Mouse (Mus musculus) gastrocnemius, postnatal 36 days (tissue): ENCODE data around the gene Edar. TPM values are rescaled to one million over a fixed set of nuclear protein-coding genes. Genes with fewer than 3 reads are reported as not detected.

Source experiments
- DNase-seq, 2 experiments: peaks; one replicate each; pipeline ENCODE4 v3.0.0; 2022
- intact Hi-C: fragments of 180-260 bp; cut with DNase I; formaldehyde crosslinking; loops from one replicate; pipeline ENCODE4 v1.15.1; 2025
- total RNA-seq, 2 experiments: library from RNA; stranded (reverse); gene quantifications; 2 replicates each; pipeline ENCODE4 v1.2.3; 2021

The Edar gene
- total RNA-seq, 2 experiments from 2014 or later: 0.15 TPM; not detected in 1

DNA sequence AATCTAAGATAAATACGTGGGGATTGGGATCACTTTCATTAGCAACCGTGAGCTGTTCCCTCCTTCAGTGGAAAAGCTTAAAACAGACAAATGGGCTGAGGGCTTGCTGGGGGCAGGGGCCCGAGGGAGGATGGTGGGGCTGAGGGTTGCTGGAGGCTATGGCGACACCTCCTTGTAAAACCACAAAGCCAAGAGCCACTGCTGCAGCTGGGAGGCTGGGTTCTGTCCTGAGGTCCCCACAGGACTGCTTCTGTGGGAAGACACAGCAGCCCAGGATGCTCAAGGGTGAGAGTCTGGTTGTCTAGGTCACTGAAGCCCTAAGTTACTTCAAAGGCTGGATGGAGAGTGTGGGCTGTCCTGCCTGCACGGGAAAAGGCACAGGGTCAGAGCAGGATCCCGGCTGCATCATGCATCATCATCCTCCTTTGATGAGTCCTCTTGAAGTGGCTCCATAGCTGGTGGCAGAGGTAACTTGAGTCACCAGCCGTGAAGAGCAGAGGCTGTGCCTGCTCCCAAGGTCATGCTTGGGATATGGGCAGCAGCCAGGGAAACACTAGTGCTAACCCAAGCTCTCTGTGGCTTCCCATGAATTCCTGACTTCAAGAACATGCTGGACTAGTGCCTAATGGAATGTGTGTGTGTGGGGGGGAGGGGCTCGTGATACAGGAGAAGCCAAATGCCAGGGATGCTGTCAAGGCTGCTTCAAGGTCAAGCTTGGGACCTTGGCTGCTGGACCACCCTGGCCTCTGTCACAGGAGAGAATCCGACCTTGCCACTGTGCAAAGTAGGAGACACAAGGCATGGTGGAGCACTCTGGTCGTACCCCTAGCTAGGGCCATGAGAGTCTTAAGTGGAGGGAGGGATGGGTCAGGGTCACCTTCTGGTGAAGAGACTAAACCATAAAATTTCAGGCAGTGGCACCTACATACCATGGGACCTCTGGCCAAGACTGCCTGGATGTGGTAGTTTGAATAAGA is 22.7 kb downstream of the Edar start:
- intact Hi-C loops: no loop called here
- DNase-seq: no peak

DNA sequence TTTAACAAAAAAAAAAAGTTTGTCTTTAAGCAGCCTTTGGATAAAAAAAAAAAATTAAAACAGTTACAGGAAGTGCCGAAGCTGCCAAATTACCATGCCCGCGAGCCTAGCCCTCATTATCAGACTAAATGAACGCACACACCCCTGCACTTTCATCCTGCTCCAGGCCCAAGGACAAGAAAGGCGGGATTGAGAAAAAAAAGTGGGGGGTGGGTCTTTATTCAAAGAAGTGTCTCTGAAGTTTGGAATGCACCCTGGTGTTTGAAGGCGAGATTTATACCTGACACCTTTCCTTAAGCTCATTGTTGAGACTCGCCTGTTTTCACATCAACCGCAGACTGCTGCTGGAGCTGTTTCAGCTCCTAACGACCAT is 23.4 kb downstream of the Edar start:
- intact Hi-C loops: no loop called here
- DNase-seq: no peak

DNA sequence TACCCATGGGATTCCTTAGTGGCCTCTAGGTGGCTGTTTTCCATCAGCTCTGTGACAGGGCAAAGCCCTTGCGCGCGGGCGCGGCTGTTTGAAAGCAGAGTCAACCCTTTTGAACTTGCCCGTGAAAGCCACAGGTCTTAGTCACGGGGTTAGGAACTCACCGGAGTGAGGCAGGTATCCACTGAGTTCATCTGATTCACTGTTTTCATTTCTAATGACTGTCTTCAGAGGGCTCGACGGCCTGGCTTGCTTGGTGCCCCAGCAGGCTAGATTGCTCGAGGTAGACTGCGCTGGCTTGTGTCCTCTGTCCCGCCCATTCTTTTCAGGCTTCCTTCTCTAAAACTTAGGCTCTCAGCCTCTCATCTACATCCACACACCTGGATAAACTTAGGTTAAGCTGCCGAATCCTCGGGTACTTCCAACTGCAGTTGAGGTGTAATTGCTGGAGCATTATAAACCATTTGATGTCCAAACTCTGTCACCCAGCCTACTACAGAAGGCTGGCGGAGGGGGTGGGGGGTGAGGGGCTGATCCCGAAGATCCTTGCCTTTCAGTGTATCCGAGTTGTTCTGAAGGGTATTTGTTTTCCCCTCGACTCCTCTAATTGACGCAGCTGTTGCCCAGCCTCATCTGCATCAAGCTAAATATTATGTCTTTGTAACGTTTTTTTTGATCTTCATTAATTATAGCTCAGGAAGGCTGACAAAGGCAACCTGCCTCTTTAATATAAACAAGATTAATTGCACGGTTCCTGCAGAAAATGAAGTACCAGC is 24.0 kb downstream of the Edar start:
- intact Hi-C loops: no loop called here
- DNase-seq: no peak

DNA sequence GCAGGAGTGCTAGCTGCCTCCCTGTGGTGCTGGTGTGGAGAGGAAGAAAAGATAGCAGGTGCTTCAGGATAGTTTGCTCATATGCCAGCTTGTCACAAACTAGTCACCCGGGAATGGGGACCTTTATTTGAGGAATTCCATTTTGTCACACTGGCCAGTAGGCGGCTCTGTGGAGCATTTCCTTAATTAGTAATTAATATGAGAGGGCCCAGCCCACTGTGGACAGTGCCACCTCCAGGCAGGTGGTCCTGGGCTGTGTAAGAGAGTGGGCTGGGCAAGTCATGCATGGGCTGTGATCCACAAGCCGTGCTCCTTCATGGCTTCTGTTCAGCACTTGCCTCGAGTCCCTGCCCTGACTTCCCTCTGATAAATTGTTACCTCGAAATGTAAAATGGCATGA is 26.7 kb downstream of the Edar start:
- intact Hi-C loops: no loop called here
- no peak for DNase-seq

DNA sequence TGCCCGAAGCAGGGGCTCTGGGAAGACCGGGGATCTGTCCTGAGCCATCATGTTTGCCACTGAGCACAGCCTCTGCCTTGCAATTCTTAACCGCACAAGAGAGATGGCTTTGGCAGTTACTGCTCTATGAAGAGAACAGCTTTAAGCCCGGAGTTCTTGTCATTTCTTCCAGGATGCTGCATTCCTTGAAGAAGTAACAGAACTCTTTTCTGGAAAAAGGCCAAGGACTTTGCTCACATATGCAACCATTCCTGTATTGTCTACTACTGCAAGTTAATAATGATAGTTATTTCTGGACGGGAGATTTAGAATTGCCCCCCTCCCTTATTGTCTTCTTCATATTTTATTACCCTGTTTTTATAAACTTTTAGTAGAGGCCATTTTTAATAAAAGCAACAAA is 30.8 kb downstream of the Edar start:
- intact Hi-C loops: no loop called here

DNA sequence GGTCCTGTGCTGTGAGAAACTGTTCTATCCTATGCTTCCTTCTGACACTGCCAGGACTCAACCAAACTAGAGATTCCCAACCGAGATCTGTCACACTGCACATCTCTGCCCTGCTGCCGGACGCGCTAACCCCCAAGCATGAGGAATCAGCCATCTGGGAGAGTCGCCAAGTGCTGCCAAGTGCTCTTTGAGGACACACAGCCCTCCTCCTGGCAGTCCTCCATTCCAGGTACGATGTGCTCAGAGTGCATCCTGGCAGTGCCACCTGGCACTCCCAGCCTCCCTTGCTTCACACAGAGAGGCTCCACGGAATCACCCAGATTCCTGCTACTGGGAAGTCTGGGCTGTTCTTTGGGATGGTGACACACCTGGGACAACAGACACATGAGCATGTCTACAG is 31.3 kb downstream of the Edar start:
- DNase-seq: no peak
- intact Hi-C loops: no loop called here

More for the DNA sequence above, 30.8 kb downstream of the Edar start:
- DNase-seq: no peak

DNA sequence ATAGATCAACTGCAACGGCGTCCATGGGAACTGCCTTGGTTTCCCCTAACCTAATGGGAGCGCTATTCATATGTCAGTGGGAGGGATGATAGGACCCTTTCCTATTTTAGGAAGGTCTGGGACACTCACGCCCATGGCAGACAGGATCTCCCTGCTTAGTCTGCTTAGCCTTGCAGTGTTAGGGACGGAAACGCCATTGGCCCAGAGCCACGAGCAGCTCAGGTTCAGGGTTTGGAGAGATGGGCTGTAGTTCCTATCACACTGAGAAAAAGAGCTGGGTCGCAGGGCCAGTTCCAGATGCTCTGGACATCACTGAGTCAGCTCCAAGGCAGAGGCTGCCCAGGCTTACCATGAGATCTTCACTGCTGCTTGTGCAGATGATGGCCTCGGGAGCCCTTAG is 32.5 kb downstream of the Edar start:
- no peak for DNase-seq

DNA sequence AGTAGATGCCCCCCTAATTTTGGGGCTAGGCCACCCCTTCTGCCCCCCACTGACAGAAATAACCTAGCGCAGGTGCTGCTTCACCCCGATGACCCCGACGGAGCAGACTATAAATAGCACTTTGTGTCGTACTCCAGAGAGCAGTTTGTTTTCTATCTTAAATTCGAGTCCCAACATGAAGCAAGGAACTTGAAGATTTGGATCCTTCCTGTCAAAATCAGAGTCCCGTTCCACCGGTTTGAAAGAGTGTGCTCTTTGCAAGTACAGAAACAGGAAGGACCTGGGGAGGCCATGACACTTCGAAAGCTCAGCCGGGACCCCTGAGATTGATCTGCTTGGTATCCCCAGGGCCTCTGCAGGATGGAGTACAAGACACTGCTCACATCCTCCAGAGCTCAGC is 33.8 kb downstream of the Edar start:
- intact Hi-C loops: no loop called here
- no peak for DNase-seq

More for the DNA sequence above, 32.5 kb downstream of the Edar start:
- intact Hi-C loops: no loop called here

DNA sequence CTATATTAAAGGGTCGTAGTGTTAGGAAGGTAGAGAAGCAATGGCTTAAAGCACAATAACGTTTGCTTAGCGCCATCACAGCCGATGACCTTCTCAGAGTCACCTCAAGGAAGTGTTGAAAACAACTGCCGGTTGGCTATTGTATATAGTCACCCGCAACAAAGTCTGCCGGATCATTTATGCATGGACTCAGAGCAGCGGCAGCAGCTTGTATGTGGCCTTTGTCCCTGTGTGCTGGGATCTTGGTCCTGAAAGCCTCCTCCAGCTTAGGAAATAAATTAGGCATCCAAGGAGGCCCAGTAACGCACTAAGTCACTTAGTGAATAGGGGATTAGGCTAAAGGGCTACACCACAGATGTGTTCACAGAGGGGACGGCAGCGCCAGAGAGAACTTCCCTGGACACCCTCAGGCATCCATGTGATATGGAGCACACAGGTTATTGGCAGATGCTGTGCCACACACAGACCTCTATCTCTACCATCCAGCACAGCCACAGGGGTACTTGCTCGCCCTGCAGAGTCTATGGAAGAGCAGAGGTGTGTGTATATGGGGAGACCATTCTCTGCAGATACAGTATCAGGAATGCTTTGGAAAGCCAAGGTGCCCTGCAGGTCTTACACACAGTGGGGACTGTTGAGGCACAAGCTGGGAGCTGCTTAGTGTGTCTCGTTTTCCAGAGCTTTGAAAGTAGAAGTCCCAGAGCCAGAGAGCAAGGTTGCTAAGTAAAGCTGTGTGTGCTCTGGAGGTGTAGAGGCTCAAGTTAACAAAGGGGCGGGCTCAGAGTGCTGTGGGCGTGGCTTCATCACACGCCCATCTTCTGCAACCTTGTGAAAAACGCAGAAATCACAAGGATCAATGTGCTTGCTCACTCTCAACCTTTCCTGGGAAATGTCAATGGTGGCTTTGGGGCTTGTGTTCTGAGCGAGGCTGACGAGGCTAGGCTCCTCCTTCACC is 34.7 kb downstream of the Edar start:
- intact Hi-C loops: no loop called here
- DNase-seq: no peak

- intact Hi-C loops: no loop called here
- no peak for DNase-seq
Measured at GRCm38 (mm10) chr10:58639291-58639690, 36.2 kb downstream of the Edar start.

- intact Hi-C loops: no loop called here
- no peak for DNase-seq
Measured at GRCm38 (mm10) chr10:58636431-58637080, 38.9 kb downstream of the Edar start.

GRCm38 (mm10) chr10:58633507-58633906 is 41.9 kb downstream of the Edar start:
- no peak for DNase-seq
- intact Hi-C loops: no loop called here

GRCm38 (mm10) chr10:58627569-58627968 is 47.9 kb downstream of the Edar start:
- intact Hi-C loops: loop anchor here (2.0 kb wide), 1 partner anchor 47 kb away; the partner anchor contains the start of gene Edar
- no peak for DNase-seq

DNA sequence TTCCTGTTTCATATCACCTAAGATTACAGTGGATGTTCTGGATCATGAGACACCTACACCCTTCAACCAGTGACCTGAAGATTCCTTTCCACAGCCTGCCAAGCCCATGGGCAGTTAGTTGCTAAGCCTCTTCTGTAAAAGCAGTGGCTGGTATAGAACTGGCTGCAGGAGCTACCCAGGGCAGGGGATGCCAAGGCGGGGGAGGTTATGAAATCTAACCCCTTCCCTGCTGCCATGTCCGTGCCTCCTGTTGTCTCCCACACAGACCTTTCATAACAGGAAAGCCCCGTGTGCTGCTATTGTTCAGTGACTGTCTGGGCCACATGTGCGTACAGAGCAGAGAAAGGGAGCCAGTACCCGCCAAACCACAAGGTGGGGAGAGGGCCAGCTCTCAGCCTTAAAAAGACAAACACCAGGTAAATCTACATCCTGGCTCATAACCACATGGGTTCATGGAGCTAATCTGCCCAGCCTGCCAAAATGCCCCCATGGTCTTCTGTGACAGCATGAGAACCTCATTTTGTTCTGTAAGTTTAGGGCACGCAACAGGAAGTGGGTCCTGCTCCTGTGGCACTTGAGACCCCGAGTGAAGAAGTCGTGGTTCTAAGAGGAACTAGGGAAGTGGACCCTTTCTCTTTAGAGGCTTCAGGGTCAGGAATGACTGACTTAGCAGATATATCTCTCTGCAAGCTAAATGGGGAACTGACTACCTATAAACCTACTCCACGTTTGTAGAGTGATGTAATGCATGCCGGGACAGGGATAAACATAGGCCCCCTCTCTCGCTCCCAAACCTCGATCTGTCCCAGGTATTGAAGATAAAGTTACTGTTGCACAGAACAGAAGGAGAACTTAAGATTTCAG is 50.4 kb downstream of the Edar start:
- intact Hi-C loops: no loop called here
- DNase-seq: no peak

DNA sequence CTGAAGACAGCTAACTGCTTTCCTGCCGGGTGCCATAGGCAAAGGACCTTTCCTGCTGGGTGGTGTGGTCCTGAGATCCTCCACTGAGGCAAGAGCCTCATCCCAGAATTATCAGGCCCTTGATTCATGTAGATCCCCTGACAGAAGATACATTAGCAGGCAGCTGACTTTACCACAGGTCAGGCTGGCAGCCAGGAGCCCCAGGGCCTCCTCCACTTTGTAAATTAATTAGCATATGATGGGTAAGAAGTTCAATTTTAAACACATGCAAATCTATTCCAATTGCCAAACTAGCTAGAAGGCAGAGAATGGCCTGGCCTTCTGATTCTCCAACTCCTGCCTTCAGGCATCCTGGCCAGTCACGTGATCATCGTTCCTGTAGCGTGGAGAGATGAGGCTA is 56.2 kb downstream of the Edar start:
- DNase-seq: no peak
- intact Hi-C loops: no loop called here

- intact Hi-C loops: no loop called here
- no peak for DNase-seq
Measured at GRCm38 (mm10) chr10:58618501-58619216, 56.8 kb downstream of the Edar start.

- no peak for DNase-seq
- intact Hi-C loops: no loop called here
Measured at GRCm38 (mm10) chr10:58616565-58616964, 58.9 kb downstream of the Edar start.

GRCm38 (mm10) chr10:58614601-58615000 is 60.9 kb downstream of the Edar start:
- no peak for DNase-seq
- intact Hi-C loops: no loop called here
